Mouse (Mus musculus) hindbrain, embryonic 15.5 days (tissue): ENCODE data around the gene Ankrd61. TPM values are rescaled to one million over a fixed set of nuclear protein-coding genes. Genes with fewer than 3 reads are reported as not detected.

ENCODE experiments used
- ATAC-seq: fragments of 200-750 bp; cut with Nextera tagmentation; 2 replicates; pipeline ENCODE4 v1.8.0; 2017; ENCODE audit warnings: low read depth, moderate number of reproducible peaks, moderate TSS enrichment; ENCODE audit not compliant: low FRiP score
- H3K27ac ChIP-seq: fragments of 300-500 bp; sonication (generic); replicated peaks from 2 replicates; pipeline ENCODE4 v1.5.1; 2015; ENCODE audit warnings: mild to moderate bottlenecking, inconsistent platforms
- H3K27me3 ChIP-seq: fragments of 300-500 bp; sonication (generic); 2 replicates; pipeline ENCODE4 v1.6.1; 2015; ENCODE audit warnings: control low read depth, inconsistent platforms
- H3K36me3 ChIP-seq: fragments of 300-500 bp; sonication (generic); 2 replicates; pipeline ENCODE4 v1.6.1; 2015; ENCODE audit warnings: control low read depth, inconsistent platforms
- H3K4me1 ChIP-seq: fragments of 300-500 bp; sonication (generic); replicated peaks from 2 replicates; pipeline ENCODE4 v1.6.1; 2015; ENCODE audit warnings: control low read depth, inconsistent platforms
- H3K4me2 ChIP-seq: fragments of 300-500 bp; sonication (generic); 2 replicates; pipeline ENCODE4 v1.6.1; 2015; ENCODE audit warnings: moderate library complexity, mild to moderate bottlenecking, inconsistent platforms
- H3K4me3 ChIP-seq: fragments of 300-500 bp; sonication (generic); 2 replicates; pipeline ENCODE4 v1.5.1; 2015; ENCODE audit warnings: mild to moderate bottlenecking, inconsistent platforms
- H3K9ac ChIP-seq: fragments of 300-500 bp; sonication (generic); 2 replicates; pipeline ENCODE4 v1.6.1; 2015; ENCODE audit warnings: inconsistent platforms
- H3K9me3 ChIP-seq: fragments of 300-500 bp; sonication (generic); 2 replicates; pipeline ENCODE4 v1.6.1; 2016; ENCODE audit warnings: control low read depth, inconsistent platforms
- WGBS: fragments of 180-500 bp; shearing (Covaris S2); methylation state at CpG from one replicate; pipeline ENCODE4 v1.1.7; 2015; 5-methylcytosine and 5-hydroxymethylcytosine counted together
- polyA plus RNA-seq: library from polyadenylated mRNA; unstranded; fragments of >200 nt; fragmentation: Nextera tagmentation; extraction: Ambion mirVana; gene quantifications from 2 replicates; pipeline ENCODE4 v1.2.1, GENCODE M21; 2015

Ankrd61 gene
- 0.21 and 0.36 TPM in 2 replicates for polyA plus RNA-seq

DNA sequence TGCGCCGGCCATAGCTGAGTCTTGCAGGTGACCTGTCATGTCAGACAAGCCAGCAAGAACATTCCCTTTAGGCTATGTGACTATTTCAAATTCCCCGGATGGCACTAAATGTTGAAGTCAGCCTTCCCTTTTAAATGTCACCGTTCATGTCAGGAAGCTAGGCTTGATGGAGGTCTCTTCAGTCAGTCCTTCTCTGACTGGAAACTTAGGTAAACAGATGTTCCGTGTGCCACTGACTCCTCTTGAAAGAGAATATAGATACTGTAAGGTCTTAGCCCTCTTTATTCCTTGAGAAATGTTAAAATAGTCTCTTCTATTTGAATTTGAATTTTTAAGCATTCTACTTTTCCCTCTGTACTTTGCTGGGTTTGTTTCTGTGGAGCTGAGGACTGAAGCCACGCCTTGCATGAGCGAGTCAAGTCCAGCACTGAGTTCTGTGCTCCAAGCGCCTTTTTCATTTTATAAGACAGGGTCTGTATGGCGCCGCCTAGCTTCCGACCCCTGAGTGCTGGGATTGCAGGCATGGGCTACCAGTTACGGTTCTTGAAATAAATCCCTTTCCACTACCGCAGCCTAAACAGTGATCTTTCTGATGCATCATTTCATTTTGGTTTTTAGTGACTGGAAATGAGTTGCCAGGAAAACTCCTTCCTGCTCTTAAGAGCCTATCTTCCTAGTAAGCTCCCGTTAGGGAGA lies at the start of gene Ankrd61:
Gene Ankrd61, minus strand, starts transcription at position 51 of the 696 bp plus-strand sequence.
- Histone ChIP-seq H3K9me3 (no peaks in the 10 kb centered on the region), H3K4me2 (no peak within 1 kb of the TSS), H3K4me3 (no peak within 1 kb of the TSS), H3K9ac (no peak within 1 kb of the TSS), H3K4me1 (no peaks in the 10 kb centered on the region), H3K27me3 (no peaks in the 10 kb centered on the region), H3K27ac (no peak within 1 kb of the TSS), H3K36me3 (peaks cover 45% of the 10 kb centered on the region)
- WGBS, result 89% methylated on average over 14 of the region's 14 CpGs
- no peak for ATAC-seq

DNA sequence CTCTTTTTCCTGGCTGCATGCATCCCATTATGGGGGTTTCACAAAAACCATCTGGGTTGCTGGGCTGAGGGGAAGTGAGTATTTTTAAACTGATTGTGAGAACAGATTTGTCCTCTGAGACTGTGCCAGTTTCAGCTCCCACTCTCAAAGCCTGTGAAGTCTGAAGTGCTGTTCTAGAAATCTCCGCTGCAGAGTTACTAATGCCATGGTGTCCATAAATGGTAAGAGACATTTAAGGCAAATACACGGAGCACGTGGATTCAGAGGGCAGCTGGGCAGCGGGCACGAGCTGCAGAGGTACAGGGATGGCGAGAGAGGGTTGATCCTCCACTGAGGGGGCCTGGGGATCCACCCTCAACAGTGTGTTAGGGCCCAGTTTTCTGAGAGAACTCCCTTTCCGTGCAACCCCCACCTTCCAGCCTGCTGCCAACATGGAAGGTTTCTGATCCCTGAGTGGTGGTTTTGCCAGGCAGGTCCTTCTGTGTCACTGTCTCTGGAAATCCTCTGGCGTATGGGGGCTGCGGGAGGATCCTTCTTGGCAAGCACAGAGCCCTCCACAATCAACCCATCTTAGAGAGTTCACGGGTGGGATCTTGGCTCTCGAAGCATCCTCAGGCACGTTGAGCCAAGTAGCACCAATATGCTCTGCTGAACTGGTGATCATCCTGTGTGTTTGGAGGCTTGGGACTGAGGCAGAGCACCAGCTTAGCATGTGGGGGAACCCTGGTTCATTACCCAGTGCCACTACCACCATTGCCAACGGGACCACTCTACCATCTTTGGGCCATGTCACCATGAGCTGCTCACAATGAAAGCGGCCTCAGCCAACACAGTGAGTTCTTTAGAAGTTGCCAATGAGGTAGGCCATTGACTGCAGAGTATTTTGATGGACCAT lies 46.0 kb upstream of the Ankrd61 start:
- Histone ChIP-seq H3K27ac (no peak overlapping the region), H3K4me2 (no peak overlapping the region), H3K4me3 (no peak overlapping the region), H3K9me3 (no peaks in the 10 kb centered on the region), H3K9ac (no peak overlapping the region), H3K4me1 (no peaks in the 10 kb centered on the region), H3K27me3 (no peaks in the 10 kb centered on the region), H3K36me3 (peaks cover 6% of the 10 kb centered on the region; the same call in 1 of the 2 replicates)
- no peak for ATAC-seq
- 93% methylated on average over 14 of the region's 14 CpGs for WGBS

DNA sequence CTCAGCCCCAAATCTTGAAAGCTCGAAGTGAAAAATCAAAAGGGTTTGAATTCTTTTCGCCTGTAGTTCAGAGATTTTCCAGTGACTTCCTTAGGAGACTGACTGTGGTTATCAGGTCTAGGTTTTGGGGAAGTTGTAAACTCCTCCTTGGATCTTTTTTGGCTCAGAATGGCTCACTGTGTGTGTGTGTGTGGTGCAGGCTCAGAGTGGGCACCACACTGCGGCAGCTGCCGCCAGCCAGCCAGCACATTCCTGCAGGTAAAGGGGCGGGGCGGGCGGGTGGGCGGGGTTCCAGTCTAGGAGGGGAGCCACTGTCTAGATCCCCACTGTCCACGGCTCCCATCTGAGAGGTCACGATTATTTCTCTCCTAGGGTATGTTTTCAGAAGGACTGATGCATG lies 44.1 kb upstream of the Ankrd61 start:
- Histone ChIP-seq H3K27me3 (no peaks in the 10 kb centered on the region), H3K36me3 (peaks cover 6% of the 10 kb centered on the region; the same call in 1 of the 2 replicates), H3K9me3 (no peaks in the 10 kb centered on the region), H3K9ac (no peak overlapping the region), H3K4me1 (no peaks in the 10 kb centered on the region), H3K4me3 (no peak overlapping the region), H3K4me2 (no peak overlapping the region), H3K27ac (no peak overlapping the region)
- no peak for ATAC-seq
- WGBS, result 15% methylated on average over 10 of the region's 10 CpGs

DNA sequence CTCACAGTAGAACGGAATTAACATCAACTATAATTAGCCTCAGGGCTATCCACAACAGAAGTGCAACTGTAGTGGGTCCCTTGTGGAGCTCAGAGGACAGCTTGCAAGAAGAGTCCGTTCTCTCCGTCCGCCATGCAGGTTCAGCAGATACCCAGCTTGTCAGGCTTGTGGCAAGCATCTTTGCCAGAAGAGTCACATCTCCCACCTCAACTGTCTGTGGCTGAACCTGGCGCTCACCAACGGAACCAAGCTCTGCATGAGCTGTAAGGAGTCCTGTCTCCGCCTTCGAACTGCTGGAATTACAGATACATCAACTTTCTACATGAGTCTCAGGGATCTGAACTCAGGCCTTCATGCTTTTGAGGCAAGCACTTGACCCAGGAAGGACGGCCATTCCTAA lies 38.7 kb upstream of the Ankrd61 start:
- Histone ChIP-seq H3K36me3 (peaks cover 8% of the 10 kb centered on the region; the same call in 1 of the 2 replicates), H3K9me3 (no peaks in the 10 kb centered on the region), H3K27ac (no peak overlapping the region), H3K4me1 (no peaks in the 10 kb centered on the region), H3K4me3 (no peak overlapping the region), H3K4me2 (no peak overlapping the region), H3K27me3 (no peaks in the 10 kb centered on the region), H3K9ac (no peak overlapping the region)
- WGBS, result 84% methylated on average over 9 of the region's 9 CpGs
- no peak for ATAC-seq

DNA sequence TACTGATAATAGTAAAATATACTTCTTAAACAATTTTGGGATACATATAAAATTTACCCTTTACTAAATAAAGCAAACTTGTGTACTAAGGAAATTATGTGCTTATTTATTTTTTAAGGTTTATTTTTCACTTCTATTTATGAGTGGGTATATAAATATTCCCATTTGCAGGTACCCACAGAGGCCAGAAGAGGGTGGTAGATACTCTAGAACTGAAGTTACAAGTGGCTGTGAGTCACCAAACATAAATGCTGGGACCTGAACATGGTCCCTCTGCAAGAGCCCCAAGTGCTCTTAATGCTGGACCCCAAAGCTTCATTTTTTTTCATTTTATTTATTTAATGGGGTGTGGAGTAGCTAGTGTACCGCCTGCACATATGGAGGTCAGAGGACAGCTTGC lies 36.4 kb upstream of the Ankrd61 start:
- H3K4me2 ChIP-seq, result no peak overlapping the region
- WGBS, result 97% methylated on average over 1 of the region's 1 CpGs
- no peaks in the 10 kb centered on the region for H3K4me1 ChIP-seq
- peaks cover 28% of the 10 kb centered on the region for H3K36me3 ChIP-seq
- no peaks in the 10 kb centered on the region for H3K9me3 ChIP-seq
- no peak overlapping the region for H3K4me3 ChIP-seq
- no peak overlapping the region for H3K9ac ChIP-seq
- H3K27me3 ChIP-seq, result no peaks in the 10 kb centered on the region
- H3K27ac ChIP-seq, result no peak overlapping the region
- ATAC-seq, result no peak

DNA sequence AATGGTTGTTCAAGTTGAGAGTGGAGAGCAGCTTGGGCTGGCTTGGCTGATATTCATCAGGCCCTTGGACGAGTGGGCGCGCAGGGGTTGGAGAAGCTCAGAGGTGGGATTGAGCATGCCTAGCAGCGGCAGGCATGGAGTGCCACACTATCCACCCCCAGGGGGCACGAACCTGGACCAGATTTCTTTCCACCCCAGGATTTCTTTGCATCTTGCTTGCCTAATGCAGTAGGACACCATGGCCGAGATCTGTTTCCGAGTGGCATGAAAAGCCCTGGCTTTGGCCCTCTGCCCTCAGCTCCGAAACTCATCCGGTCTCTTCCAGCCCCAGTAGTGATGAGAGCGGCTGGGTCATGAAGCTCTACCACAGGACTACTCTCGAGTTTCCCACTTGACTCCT lies 35.9 kb upstream of the Ankrd61 start:
- H3K36me3 ChIP-seq, result peaks cover 32% of the 10 kb centered on the region
- H3K4me3 ChIP-seq, result peak overlapping the region; percentile 22; the same call in 1 of the 2 replicates
- no peaks in the 10 kb centered on the region for H3K4me1 ChIP-seq
- H3K27me3 ChIP-seq, result no peaks in the 10 kb centered on the region
- ATAC-seq, result no peak
- no peak overlapping the region for H3K27ac ChIP-seq
- H3K4me2 ChIP-seq, result peak overlapping the region; percentile 30; the same call in 1 of the 2 replicates
- no peaks in the 10 kb centered on the region for H3K9me3 ChIP-seq
- no peak overlapping the region for H3K9ac ChIP-seq
- 87% methylated on average over 11 of the region's 11 CpGs for WGBS

DNA sequence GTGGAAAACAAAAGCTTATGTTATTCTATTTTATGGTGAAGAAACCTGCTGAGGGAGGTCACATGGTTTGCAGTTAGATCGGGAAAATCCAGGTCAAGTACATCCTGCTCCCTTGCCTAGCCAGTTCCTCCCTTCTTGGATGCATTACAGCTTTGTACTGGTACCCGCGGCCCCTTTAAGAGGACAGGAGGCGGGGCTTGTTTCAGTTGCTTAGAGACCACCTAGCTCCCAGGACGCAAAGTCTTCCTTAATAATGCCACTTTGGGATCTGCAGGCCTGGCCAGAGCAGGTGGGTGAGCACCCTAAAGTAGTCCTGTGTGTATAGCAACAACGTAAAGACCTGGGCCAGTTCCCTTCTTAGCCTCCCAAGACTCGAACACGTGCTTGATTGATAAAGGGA lies 35.3 kb upstream of the Ankrd61 start, which contains the start of gene Rsph10b:
Gene Rsph10b, plus strand, starts transcription at position 205 of the 400 bp plus-strand sequence.
- 12% methylated on average over 8 of the region's 8 CpGs for WGBS
- Histone ChIP-seq H3K27ac (no peak within 1 kb of the TSS), H3K4me2 (peak within 1 kb of the TSS; percentile 30; the same call in 1 of the 2 replicates), H3K9ac (no peak within 1 kb of the TSS), H3K9me3 (no peaks in the 10 kb centered on the region), H3K27me3 (no peaks in the 10 kb centered on the region), H3K4me3 (peak within 1 kb of the TSS; percentile 22), H3K36me3 (peaks cover 37% of the 10 kb centered on the region), H3K4me1 (no peaks in the 10 kb centered on the region)
- ATAC-seq, result no peak

DNA sequence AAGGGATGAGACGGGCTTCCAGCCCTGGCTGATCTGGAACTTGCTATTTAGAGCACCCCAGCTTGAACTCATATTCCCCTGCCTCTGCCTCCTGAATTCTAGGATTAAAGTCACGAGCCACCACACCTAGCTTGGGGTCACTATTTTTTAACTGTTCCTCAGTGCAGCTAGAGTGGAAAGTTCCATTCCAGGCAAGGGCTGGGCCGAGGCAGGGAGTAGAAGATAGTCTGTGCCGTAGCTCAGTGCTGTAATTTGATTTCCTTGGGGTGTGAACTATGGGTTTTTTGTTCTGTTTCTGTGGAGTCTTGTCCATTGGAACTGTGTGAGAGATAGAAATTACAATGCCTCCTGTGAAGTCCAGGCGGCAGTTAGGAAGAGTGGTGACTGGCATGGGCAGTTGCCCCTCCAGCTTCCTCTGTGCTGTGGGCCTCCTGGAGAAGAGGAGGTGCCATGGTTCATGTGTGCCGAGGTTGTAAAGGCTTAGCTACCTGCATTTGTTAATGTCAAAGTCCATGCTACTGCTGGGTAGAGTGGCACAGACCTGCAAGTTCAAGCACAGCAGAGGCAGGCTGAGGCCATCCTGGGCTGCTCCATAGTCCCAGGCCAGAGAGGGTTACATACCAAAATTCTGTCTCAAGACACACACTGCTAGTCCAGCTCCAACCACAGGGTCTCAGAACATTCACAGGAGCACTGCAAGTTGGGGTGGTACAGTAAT lies 34.5 kb upstream of the Ankrd61 start:
- Histone ChIP-seq H3K27ac (no peak overlapping the region), H3K27me3 (no peaks in the 10 kb centered on the region), H3K9me3 (no peaks in the 10 kb centered on the region), H3K4me1 (no peaks in the 10 kb centered on the region), H3K4me3 (no peak overlapping the region), H3K9ac (no peak overlapping the region), H3K4me2 (no peak overlapping the region), H3K36me3 (peaks cover 39% of the 10 kb centered on the region)
- ATAC-seq, result no peak
- WGBS, result 86% methylated on average over 6 of the region's 6 CpGs

DNA sequence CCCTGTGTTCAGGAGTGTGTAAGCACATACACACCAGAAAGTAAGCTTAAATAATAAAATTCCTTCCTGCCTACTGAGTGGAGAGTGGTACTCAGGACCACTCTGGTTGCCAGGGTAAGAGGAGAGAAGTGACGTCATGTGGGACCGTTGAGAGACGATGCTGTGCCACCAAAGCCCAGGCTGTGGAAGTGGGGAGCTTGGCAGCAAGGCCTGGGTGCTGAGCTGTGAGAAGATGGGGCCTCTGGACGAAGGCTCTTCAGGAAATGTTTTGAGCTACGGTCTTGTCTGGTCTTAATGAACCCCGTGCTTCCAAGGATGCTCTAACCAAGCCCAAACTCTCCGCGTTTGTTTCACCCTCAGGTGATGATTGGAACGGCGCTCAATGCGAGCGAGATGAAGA lies 33.2 kb upstream of the Ankrd61 start:
- H3K4me1 ChIP-seq, result no peaks in the 10 kb centered on the region
- H3K27me3 ChIP-seq, result no peaks in the 10 kb centered on the region
- ATAC-seq, result no peak
- H3K9me3 ChIP-seq, result no peaks in the 10 kb centered on the region
- H3K9ac ChIP-seq, result no peak overlapping the region
- WGBS, result 96% methylated on average over 12 of the region's 12 CpGs
- H3K36me3 ChIP-seq, result peaks cover 53% of the 10 kb centered on the region
- no peak overlapping the region for H3K4me3 ChIP-seq
- no peak overlapping the region for H3K4me2 ChIP-seq
- H3K27ac ChIP-seq, result no peak overlapping the region

DNA sequence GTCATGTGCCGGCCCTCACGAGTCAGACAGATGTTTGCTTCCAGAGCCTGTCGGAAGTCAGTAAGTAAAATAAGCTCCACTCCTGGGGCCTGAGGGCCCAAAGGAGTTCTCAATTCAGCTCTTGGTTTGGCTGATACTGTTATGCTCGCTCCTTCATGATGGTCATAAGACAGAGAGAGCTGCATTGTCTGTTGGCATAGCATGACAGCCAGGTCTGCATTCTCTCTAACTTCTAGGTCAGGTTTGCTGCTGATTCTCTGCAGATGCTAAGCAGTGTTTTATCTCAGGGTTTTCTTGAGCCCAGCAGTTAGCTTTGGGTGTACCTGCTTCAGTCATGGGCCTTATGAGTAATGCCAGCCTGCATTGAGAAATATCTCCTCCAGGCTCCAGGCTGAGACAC lies 31.8 kb upstream of the Ankrd61 start:
- no peak for ATAC-seq
- no peak overlapping the region for H3K27ac ChIP-seq
- no peaks in the 10 kb centered on the region for H3K9me3 ChIP-seq
- H3K9ac ChIP-seq, result no peak overlapping the region
- H3K27me3 ChIP-seq, result no peaks in the 10 kb centered on the region
- no peak overlapping the region for H3K4me3 ChIP-seq
- H3K36me3 ChIP-seq, result peaks cover 65% of the 10 kb centered on the region
- 91% methylated on average over 4 of the region's 4 CpGs for WGBS
- no peaks in the 10 kb centered on the region for H3K4me1 ChIP-seq
- H3K4me2 ChIP-seq, result no peak overlapping the region

DNA sequence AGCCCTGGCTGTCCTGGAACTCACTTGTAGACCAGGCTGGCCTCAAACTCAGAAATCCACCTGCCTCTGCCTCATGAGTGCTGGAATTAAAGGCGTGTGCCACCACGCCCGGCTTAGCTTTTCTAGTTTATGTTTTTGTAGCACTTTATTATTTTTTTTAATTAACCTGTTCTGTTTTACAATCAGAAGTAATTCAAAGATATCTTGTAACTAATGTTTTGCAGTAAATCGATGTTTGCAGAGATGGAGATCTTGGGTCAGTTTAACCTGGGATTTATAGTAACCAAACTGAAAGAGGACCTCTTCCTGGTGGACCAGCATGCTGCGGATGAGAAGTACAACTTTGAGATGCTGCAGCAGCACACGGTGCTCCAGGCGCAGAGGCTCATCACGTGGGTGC lies 30.4 kb upstream of the Ankrd61 start, which contains the start of gene Gm42421:
Gene Gm42421, plus strand, starts transcription at position 301 of the 400 bp plus-strand sequence.
- no peak within 1 kb of the TSS for H3K27ac ChIP-seq
- no peaks in the 10 kb centered on the region for H3K27me3 ChIP-seq
- no peaks in the 10 kb centered on the region for H3K9me3 ChIP-seq
- no peak within 1 kb of the TSS for H3K4me2 ChIP-seq
- no peaks in the 10 kb centered on the region for H3K4me1 ChIP-seq
- 95% methylated on average over 8 of the region's 8 CpGs for WGBS
- H3K4me3 ChIP-seq, result no peak within 1 kb of the TSS
- H3K9ac ChIP-seq, result no peak within 1 kb of the TSS
- peaks cover 78% of the 10 kb centered on the region for H3K36me3 ChIP-seq
- no peak for ATAC-seq
